Comparison of ENCODE assay signal across 19 mouse cellular contexts in the genomic region with DNA sequence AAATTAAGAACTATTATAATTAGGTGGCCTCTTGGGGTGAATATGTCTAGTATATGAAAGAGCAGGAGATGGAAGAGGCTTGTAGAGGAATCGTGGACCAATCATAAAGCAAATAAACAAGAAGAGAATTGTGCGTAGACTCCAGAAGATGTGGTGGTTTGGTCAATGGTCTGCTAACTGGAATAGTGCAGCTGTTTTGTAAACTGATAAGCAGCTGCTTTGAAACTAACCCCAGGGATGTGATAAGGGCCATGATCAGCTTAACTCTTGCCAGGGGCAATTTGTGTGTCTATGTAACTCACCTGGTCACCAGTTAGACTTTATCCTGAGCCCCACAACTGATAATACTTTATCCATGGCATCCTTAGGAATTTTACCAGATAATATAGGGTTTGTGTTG. TPM values are rescaled to one million over a fixed set of nuclear protein-coding genes. Genes with fewer than 3 reads are reported as not detected.
DNase-seq lines count a peak whose midpoint lies in the region; ATAC-seq and TF ChIP-seq lines count a peak whose summit lies in the region.
"Had no signal": no experiment of that assay in that cellular context is flagged by ENCODE, and none has a peak within 500 bp of the region (broad histone marks: within the 10 kb centered on the region; RNA-seq: fewer than 3 reads in every experiment).

No protein-coding gene starts in this region.

- 91% methylated on average over 2 of the region's 2 CpGs for WGBS in kidney, adult 2 months
- WGBS in liver, embryonic 13.5 days (ENCODE audit: insufficient replicate concordance), result 18% methylated on average over 2 of the region's 2 CpGs

- no peaks in the 10 kb centered on the region for H3K9me3 ChIP-seq in liver, embryonic 13.5 days (replicated peaks)
- H3K9me3 ChIP-seq: embryonic facial prominence, embryonic 12.5 days; forebrain, embryonic 10.5 days; limb, embryonic 13.5 days had no signal

- H3K4me3 ChIP-seq in kidney, adult 2 months (ENCODE audit: insufficient read depth, low read depth, low read length), result no peak overlapping the region
- H3K4me3 ChIP-seq in C2C12 (ENCODE audit: insufficient read depth, poor library complexity, severe bottlenecking), result no peak overlapping the region
- H3K4me3 ChIP-seq in bone marrow macrophage, adult 2 months (ENCODE audit: insufficient read depth, low read length), result no peak overlapping the region
- no peak overlapping the region for H3K4me3 ChIP-seq in liver, embryonic 13.5 days (replicated peaks)
- H3K4me3 ChIP-seq: embryonic facial prominence, embryonic 12.5 days; forebrain, embryonic 10.5 days; limb, embryonic 13.5 days had no signal

- no peak for ATAC-seq in liver, embryonic 13.5 days (ENCODE audit: low read depth)
- ATAC-seq: CD4-positive, CD25-positive, alpha-beta regulatory T cell, adult 4 months; intestine, embryonic 16.5 days had no signal

- peak overlapping the region; percentile 58 for H3K27ac ChIP-seq in kidney, adult 2 months (ENCODE audit: insufficient read depth, low read depth, low read length)
- H3K27ac ChIP-seq in bone marrow macrophage, adult 2 months (ENCODE audit: insufficient read depth, low read depth, low read length), result peak overlapping the region; percentile 74
- H3K27ac ChIP-seq in liver, embryonic 13.5 days, result no peak overlapping the region
- H3K27ac ChIP-seq: embryonic facial prominence, embryonic 12.5 days; forebrain, embryonic 10.5 days; hindbrain, embryonic 14.5 days; kidney, postnatal 0 days; limb, embryonic 13.5 days had no signal

- TF ChIP-seq POLR2A in kidney, adult 2 months (IDR thresholded peaks at IDR 0.05; ENCODE audit: low read depth, low read length), result no peak
- no peak for TF ChIP-seq POLR2A in bone marrow macrophage, adult 2 months (IDR thresholded peaks at IDR 0.05; ENCODE audit: borderline replicate concordance, low read depth, low read length)

- no peak overlapping the region for H3K9ac ChIP-seq in liver, embryonic 13.5 days
- H3K9ac ChIP-seq: embryonic facial prominence, embryonic 12.5 days; hindbrain, embryonic 14.5 days; limb, embryonic 13.5 days had no signal

- no peak for DNase-seq in kidney, adult 2 months
- DNase-seq in kidney, postnatal 25 days, result no peak
- DNase-seq in liver, embryonic 13.5 days, result peak; percentile 64
- DNase-seq in thymus, postnatal 4 days, result no peak
- no peak for DNase-seq in left cerebral cortex, postnatal 4 days
- no peak for DNase-seq in right cerebral cortex, postnatal 36 days (ENCODE audit: low spot score in 2 of 2)
- DNase-seq: cerebellum, adult 2 months; midbrain, embryonic 14.5 days; right cerebral cortex, postnatal 4 days; thymus, postnatal 25 days had no signal

- no peak overlapping the region for H3ac ChIP-seq in C2C12 (ENCODE audit: control insufficient read depth, insufficient read length, low read depth)

- no peaks in the 10 kb centered on the region for H3K27me3 ChIP-seq in kidney, adult 2 months (replicated peaks; ENCODE audit: control insufficient read depth, insufficient read depth, low read length)
- no peaks in the 10 kb centered on the region for H3K27me3 ChIP-seq in C2C12 (ENCODE audit: control insufficient read depth, insufficient read depth, insufficient read length)
- peaks cover 19% of the 10 kb centered on the region for H3K27me3 ChIP-seq in liver, embryonic 13.5 days
- H3K27me3 ChIP-seq: embryonic facial prominence, embryonic 12.5 days; limb, embryonic 13.5 days had no signal

- peaks cover 18% of the 10 kb centered on the region for H3K79me2 ChIP-seq in C2C12 (ENCODE audit: control insufficient read depth, insufficient read depth)

- intact Hi-C loops in left cerebral cortex, postnatal 4 days (cut with DNase I), result no loop called here

- no peak for TF ChIP-seq CTCF in kidney, adult 2 months (conservative IDR thresholded peaks at IDR 0.05; ENCODE audit: insufficient read depth, insufficient read length, low read depth, low read length)
- TF ChIP-seq CTCF in C2C12 (IDR thresholded peaks at IDR 0.05; ENCODE audit: control insufficient read depth, insufficient read depth, insufficient read length), result no peak
- no peak for TF ChIP-seq CTCF in bone marrow macrophage, adult 2 months (IDR thresholded peaks at IDR 0.05; ENCODE audit: low read depth, low read length)

- peak overlapping the region; percentile 9; the same call in 1 of the 2 replicates for H3K4me2 ChIP-seq in liver, embryonic 13.5 days
- H3K4me2 ChIP-seq: embryonic facial prominence, embryonic 12.5 days; hindbrain, embryonic 14.5 days; limb, embryonic 13.5 days had no signal

- 0 out of 2 replicates have a peak, but pooled peaks cover 2% of the 10 kb centered on the region for H3K4me1 ChIP-seq in kidney, adult 2 months (ENCODE audit: control insufficient read depth, insufficient read depth, low read length)
- peaks cover 24% of the 10 kb centered on the region for H3K4me1 ChIP-seq in bone marrow macrophage, adult 2 months (ENCODE audit: control insufficient read depth, insufficient read depth, low read length)
- peaks cover 41% of the 10 kb centered on the region for H3K4me1 ChIP-seq in liver, embryonic 13.5 days (replicated peaks)
- H3K4me1 ChIP-seq: embryonic facial prominence, embryonic 12.5 days had no signal

- H3K79me3 ChIP-seq in C2C12 (ENCODE audit: low read depth), result peaks cover 4% of the 10 kb centered on the region

- H3K36me3 ChIP-seq in kidney, adult 2 months (ENCODE audit: control insufficient read depth, insufficient read depth, low read length), result no peaks in the 10 kb centered on the region
- peaks cover 20% of the 10 kb centered on the region for H3K36me3 ChIP-seq in C2C12 (ENCODE audit: control insufficient read depth, insufficient read depth)
- H3K36me3 ChIP-seq in liver, embryonic 13.5 days, result peaks cover 7% of the 10 kb centered on the region; the same call in 1 of the 2 replicates

TF ChIP-seq in C2C12, 6 proteins besides CTCF, POLR2A, EP300 and RAD21:
- TF ChIP-seq FOSL1 (IDR thresholded peaks at IDR 0.05; ENCODE audit: insufficient read depth, low read length, poor library complexity, severe bottlenecking) (no peak), MYOD1 (IDR thresholded peaks at IDR 0.05; ENCODE audit: control insufficient read depth, insufficient read length, low read depth) (peak; percentile 68)

RNA-seq across cellular contexts. Expression of gene Stard9, which starts 2.6 kb away (rescaled TPM):
- polyA plus RNA-seq in kidney, adult 2 months (2012; rRNA removed), result 4.4 and 5.3 TPM in 2 replicates
- polyA plus RNA-seq in C2C12 (2012; fragmentation: generic; extraction: Trizol), result 2.7 TPM
- 71.4 and 75.3 TPM in 2 replicates for polyA plus RNA-seq in bone marrow macrophage, adult 2 months (2012; ENCODE audit: insufficient read depth, insufficient read length, missing spikeins)
- polyA plus RNA-seq in liver, embryonic 13.5 days (2015; fragmentation: Nextera tagmentation; extraction: Ambion mirVana), result 0.61 and 0.85 TPM in 2 replicates
- total RNA-seq in left cerebral cortex, postnatal 4 days (2021), result 10 to 100 TPM; 13.7 to 15.6 TPM

RNA-seq across cellular contexts. Expression of gene Lrrc57, which starts 22.2 kb away (rescaled TPM):
- 10.3 and 10.6 TPM in 2 replicates for polyA plus RNA-seq in kidney, adult 2 months (2012; rRNA removed)
- 8.0 TPM for polyA plus RNA-seq in C2C12 (2012; fragmentation: generic; extraction: Trizol)
- 17.5 and 18.3 TPM in 2 replicates for polyA plus RNA-seq in bone marrow macrophage, adult 2 months (2012; ENCODE audit: insufficient read depth, insufficient read length, missing spikeins)
- polyA plus RNA-seq in liver, embryonic 13.5 days (2015; fragmentation: Nextera tagmentation; extraction: Ambion mirVana), result 14.2 and 15.6 TPM in 2 replicates
- 10 to 100 TPM; 16.5 to 17.9 TPM for total RNA-seq in left cerebral cortex, postnatal 4 days (2021)

RNA-seq across cellular contexts. Expression of gene Haus2, which starts 22.3 kb away (rescaled TPM):
- 2.4 and 3.2 TPM in 2 replicates for polyA plus RNA-seq in kidney, adult 2 months (2012; rRNA removed)
- 4.1 TPM for polyA plus RNA-seq in C2C12 (2012; fragmentation: generic; extraction: Trizol)
- 9.5 and 10.3 TPM in 2 replicates for polyA plus RNA-seq in bone marrow macrophage, adult 2 months (2012; ENCODE audit: insufficient read depth, insufficient read length, missing spikeins)
- polyA plus RNA-seq in liver, embryonic 13.5 days (2015; fragmentation: Nextera tagmentation; extraction: Ambion mirVana), result 17.6 and 19.1 TPM in 2 replicates
- total RNA-seq in left cerebral cortex, postnatal 4 days (2021), result 10 to 100 TPM; 14.3 to 15.6 TPM

Comparison
In these comparisons a context has a peak if more than half of its experiments do, and no peak if none do; other contexts are left out.
1. RNA of gene Stard9, which starts 2.6 kb away (polyA plus RNA-seq): 71.4 to 75.3 TPM in bone marrow macrophage, adult 2 months; 4.4 to 5.3 TPM in kidney, adult 2 months, 2.7 TPM in C2C12 (single experiment) and 0.61 to 0.85 TPM in liver, embryonic 13.5 days; every median in the first group is over 10 times any median in the second.